Mouse (Mus musculus): ENCODE data around the gene Map3k4.

DNA sequence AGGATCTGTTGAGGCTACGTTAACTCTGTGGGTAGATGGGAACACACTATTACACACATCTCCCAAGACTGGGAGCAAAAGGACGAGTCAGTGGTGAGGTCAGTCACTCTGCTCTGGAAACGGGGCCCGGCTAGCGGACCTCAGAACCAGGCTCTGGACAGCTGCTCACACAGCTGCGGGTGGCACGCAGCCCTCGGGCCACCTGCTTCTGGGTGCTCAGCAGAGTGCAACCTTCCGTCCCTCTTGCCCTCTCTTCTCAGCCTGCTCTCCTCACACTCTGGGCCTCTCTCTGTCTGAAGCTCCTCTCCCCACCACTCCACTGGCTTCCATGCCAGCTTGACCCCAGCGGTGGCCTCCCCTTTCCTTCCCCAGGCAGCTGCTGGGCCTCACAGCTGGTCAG is 50.1 kb downstream of the Map3k4 start:
- TF ChIP-seq CTCF (IDR thresholded peaks at IDR 0.05; ENCODE audit: extremely low read depth, insufficient read depth, low read length) (no peak), POLR2A (IDR thresholded peaks at IDR 0.05; ENCODE audit: extremely low read depth, insufficient read depth, low read length) (no peak)
